ENCODE assay signal across 15 mouse cellular contexts in genomic region chr3:68353492-68353891, GRCm38 (mm10).
A peak's percentile ranks its signal among the peaks of the same experiment; 100 is the strongest.
DNase-seq lines count a peak whose midpoint lies in the region; ATAC-seq and TF ChIP-seq lines count a peak whose summit lies in the region.
"Had no signal": no experiment of that assay in that cellular context is flagged by ENCODE, and none has a peak within 500 bp of the region (broad histone marks: within the 10 kb centered on the region; RNA-seq: fewer than 3 reads in every experiment).

No protein-coding gene starts in this region.

- peaks cover 3% of the 10 kb centered on the region for H3K9me3 ChIP-seq in kidney, embryonic 14.5 days (ENCODE audit: control insufficient read depth, low read length)
- H3K9me3 ChIP-seq in intestine, embryonic 16.5 days (ENCODE audit: control insufficient read depth, low read length), result no peaks in the 10 kb centered on the region
- no peaks in the 10 kb centered on the region for H3K9me3 ChIP-seq in stomach, postnatal 0 days (ENCODE audit: control insufficient read depth, low read length)
- H3K9me3 ChIP-seq: heart, embryonic 13.5 days had no signal

- H3K4me2 ChIP-seq in kidney, embryonic 14.5 days (replicated peaks; ENCODE audit: low read depth, low read length), result no peak overlapping the region
- H3K4me2 ChIP-seq in intestine, embryonic 16.5 days (ENCODE audit: low read depth, low read length), result no peak overlapping the region
- H3K4me2 ChIP-seq in stomach, postnatal 0 days (replicated peaks; ENCODE audit: low read depth), result no peak overlapping the region
- H3K4me2 ChIP-seq: heart, embryonic 13.5 days; limb, embryonic 13.5 days had no signal

- H3K4me3 ChIP-seq in kidney, embryonic 14.5 days (ENCODE audit: low read length), result no peak overlapping the region
- H3K4me3 ChIP-seq in intestine, embryonic 16.5 days (ENCODE audit: low read length), result no peak overlapping the region
- H3K4me3 ChIP-seq in stomach, postnatal 0 days (ENCODE audit: low read depth, low read length), result no peak overlapping the region
- H3K4me3 ChIP-seq: heart, embryonic 13.5 days; limb, embryonic 13.5 days had no signal

- H3K36me3 ChIP-seq in kidney, embryonic 14.5 days (ENCODE audit: control insufficient read depth, insufficient read depth, low read length), result no peaks in the 10 kb centered on the region
- no peaks in the 10 kb centered on the region for H3K36me3 ChIP-seq in intestine, embryonic 16.5 days (ENCODE audit: control insufficient read depth, insufficient read depth, low read length)
- no peaks in the 10 kb centered on the region for H3K36me3 ChIP-seq in stomach, postnatal 0 days (ENCODE audit: control insufficient read depth, insufficient read depth, low read length)
- H3K36me3 ChIP-seq: heart, embryonic 13.5 days; limb, embryonic 13.5 days had no signal

- H3K27ac ChIP-seq in kidney, embryonic 14.5 days (ENCODE audit: low read depth, low read length), result no peak overlapping the region
- no peak overlapping the region for H3K27ac ChIP-seq in intestine, embryonic 16.5 days (ENCODE audit: low read length)
- no peak overlapping the region for H3K27ac ChIP-seq in stomach, postnatal 0 days (replicated peaks)
- H3K27ac ChIP-seq: heart, embryonic 13.5 days; limb, embryonic 13.5 days; macrophage had no signal

- WGBS in kidney, embryonic 14.5 days, result 45% methylated on average over 3 of the region's 3 CpGs
- WGBS in intestine, embryonic 16.5 days, result 36% methylated on average over 3 of the region's 3 CpGs
- 24% methylated on average over 3 of the region's 3 CpGs for WGBS in large intestine, adult 2 months
- 45% methylated on average over 3 of the region's 3 CpGs for WGBS in stomach, postnatal 0 days

- TF ChIP-seq EP300 in stomach, postnatal 0 days (optimal IDR thresholded peaks at IDR 0.05), result no peak

- TF ChIP-seq CTCF in stomach, postnatal 0 days (IDR thresholded peaks at IDR 0.05; ENCODE audit: low read depth), result no peak

- no peak overlapping the region for H3K9ac ChIP-seq in kidney, embryonic 14.5 days (ENCODE audit: low read depth, low read length)
- H3K9ac ChIP-seq in intestine, embryonic 16.5 days (ENCODE audit: low read depth, low read length), result no peak overlapping the region
- no peak overlapping the region for H3K9ac ChIP-seq in stomach, postnatal 0 days (ENCODE audit: low read length)
- H3K9ac ChIP-seq: heart, embryonic 13.5 days; limb, embryonic 13.5 days had no signal

- H3K4me1 ChIP-seq in kidney, embryonic 14.5 days (ENCODE audit: control insufficient read depth, insufficient read depth, low read length), result peaks cover 5% of the 10 kb centered on the region; the same call in 1 of the 2 replicates
- no peaks in the 10 kb centered on the region for H3K4me1 ChIP-seq in intestine, embryonic 16.5 days (ENCODE audit: control insufficient read depth, insufficient read depth, low read length)
- no peaks in the 10 kb centered on the region for H3K4me1 ChIP-seq in stomach, postnatal 0 days (replicated peaks; ENCODE audit: control insufficient read depth, insufficient read depth)
- H3K4me1 ChIP-seq: heart, embryonic 13.5 days had no signal

- H3K27me3 ChIP-seq in kidney, embryonic 14.5 days (ENCODE audit: control insufficient read depth, insufficient read depth, low read length), result no peaks in the 10 kb centered on the region
- no peaks in the 10 kb centered on the region for H3K27me3 ChIP-seq in intestine, embryonic 16.5 days (replicated peaks; ENCODE audit: control insufficient read depth, insufficient read depth, low read length)
- H3K27me3 ChIP-seq in stomach, postnatal 0 days (ENCODE audit: control insufficient read depth, insufficient read depth, low read length), result no peaks in the 10 kb centered on the region
- H3K27me3 ChIP-seq: heart, embryonic 13.5 days had no signal

- ATAC-seq in kidney, embryonic 14.5 days (ENCODE audit: low FRiP score, low TSS enrichment), result no peak
- peak; percentile 50 for ATAC-seq in intestine, embryonic 16.5 days
- no peak for ATAC-seq in stomach, postnatal 0 days (ENCODE audit: low FRiP score, low TSS enrichment)

- DNase-seq in kidney, adult 18-20 months, result peak; percentile 35
- DNase-seq in large intestine, adult 2 months (ENCODE audit: low read depth, low spot score), result peak; percentile 11
- peak; percentile 39 for DNase-seq in stomach, postnatal 0 days (ENCODE audit: low spot score)
- DNase-seq in T-cell, adult 2 months (ENCODE audit: low spot score), result no peak
- no peak for DNase-seq in urinary bladder, postnatal 10 days (ENCODE audit: low spot score)
- no peak for DNase-seq in frontal cortex, adult 2 months (ENCODE audit: extremely low spot score in 1 of 2, low spot score in 1 of 2)
- DNase-seq: B cell, adult 2 months; cerebellum, adult 11 months; gastrocnemius, postnatal 25 days; midbrain, embryonic 14.5 days had no signal

Comparison
In these comparisons a context has a peak if more than half of its experiments do, and no peak if none do; other contexts are left out.
1. DNase-seq: peak in kidney, adult 18-20 months (single experiment), large intestine, adult 2 months (single experiment) and stomach, postnatal 0 days (single experiment); none in T-cell, adult 2 months (single experiment), urinary bladder, postnatal 10 days (single experiment) and frontal cortex, adult 2 months (0 of 2).